Comparison of ENCODE assay signal across 21 mouse cellular contexts in the genomic region with DNA sequence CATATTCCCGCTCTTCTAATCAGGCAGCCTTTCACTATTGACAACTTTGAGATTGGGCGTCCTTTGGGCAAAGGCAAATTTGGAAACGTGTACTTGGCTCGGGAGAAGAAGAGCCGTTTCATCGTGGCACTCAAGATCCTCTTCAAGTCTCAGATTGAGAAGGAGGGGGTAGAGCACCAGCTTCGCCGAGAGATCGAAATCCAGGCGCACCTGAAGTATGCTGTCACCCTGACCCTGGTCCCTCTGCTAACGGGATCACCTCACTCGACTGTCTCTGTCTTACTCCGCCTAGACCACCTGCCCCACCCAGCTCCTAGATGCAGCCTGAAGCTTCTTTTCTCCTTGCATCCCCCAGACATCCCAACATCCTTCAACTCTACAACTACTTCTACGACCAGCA. TPM values are rescaled to one million over a fixed set of nuclear protein-coding genes. Genes with fewer than 3 reads are reported as not detected.
DNase-seq lines count a peak whose midpoint lies in the region; ATAC-seq lines count a peak whose summit lies in the region.
"Had no signal": no experiment of that assay in that cellular context is flagged by ENCODE, and none has a peak within 500 bp of the region (broad histone marks: within the 10 kb centered on the region; RNA-seq: fewer than 3 reads in every experiment).

No protein-coding gene starts in this region.

- no peak for ATAC-seq in liver, embryonic 12.5 days
- no peak for ATAC-seq in liver, embryonic 11.5 days (replicated peaks; ENCODE audit: low FRiP score)
- ATAC-seq in midbrain, embryonic 12.5 days (ENCODE audit: low FRiP score, low read depth), result no peak
- no peak for ATAC-seq in midbrain, embryonic 15.5 days (replicated peaks)
- no peak for ATAC-seq in liver, embryonic 15.5 days (ENCODE audit: insufficient read depth)
- ATAC-seq: inflammation-experienced regulatory T-cells, adult 6 months had no signal

- WGBS in liver, embryonic 12.5 days (ENCODE audit: insufficient replicate concordance), result 85% methylated on average over 14 of the region's 14 CpGs
- WGBS in liver, embryonic 11.5 days, result 90% methylated on average over 14 of the region's 14 CpGs
- whole genome bisulfite sequencing in midbrain, embryonic 12.5 days, result 94% methylated on average over 14 of the region's 14 CpGs
- 94% methylated on average over 14 of the region's 14 CpGs for WGBS in midbrain, embryonic 15.5 days
- WGBS in liver, embryonic 15.5 days (ENCODE audit: insufficient replicate concordance), result 87% methylated on average over 14 of the region's 14 CpGs

- H3K27me3 ChIP-seq in liver, embryonic 12.5 days (replicated peaks), result no peaks in the 10 kb centered on the region
- H3K27me3 ChIP-seq in liver, embryonic 11.5 days (replicated peaks; ENCODE audit: control insufficient read depth, insufficient read depth, low read length), result no peaks in the 10 kb centered on the region
- no peaks in the 10 kb centered on the region for H3K27me3 ChIP-seq in midbrain, embryonic 12.5 days
- H3K27me3 ChIP-seq in midbrain, embryonic 15.5 days (replicated peaks), result no peaks in the 10 kb centered on the region
- no peaks in the 10 kb centered on the region for H3K27me3 ChIP-seq in liver, embryonic 15.5 days
- H3K27me3 ChIP-seq: hindbrain, embryonic 12.5 days; limb, embryonic 15.5 days had no signal

- peak; percentile 86 for DNase-seq in heart, adult 11 months
- DNase-seq in heart, postnatal 36 days, result no peak
- DNase-seq in liver, embryonic 11.5 days (ENCODE audit: low spot score), result no peak
- DNase-seq in embryo, embryonic 10.5 days (ENCODE audit: low spot score), result no peak
- DNase-seq: B cell, adult 2 months; cerebellum, adult 18-20 months; cerebellum, postnatal 25 days; gastrocnemius, adult 2 months; kidney, adult 8-10 months; lung, postnatal 14 days; right cerebral cortex, postnatal 14 days; spleen, adult 18-20 months; thymus, postnatal 36 days had no signal

- peak overlapping the region; percentile 91 for H3K4me3 ChIP-seq in liver, embryonic 12.5 days
- no peak overlapping the region; the same call in 1 of the 2 replicates for H3K4me3 ChIP-seq in liver, embryonic 11.5 days (ENCODE audit: low read depth, low read length)
- H3K4me3 ChIP-seq in midbrain, embryonic 12.5 days, result no peak overlapping the region
- H3K4me3 ChIP-seq in midbrain, embryonic 15.5 days, result no peak overlapping the region
- H3K4me3 ChIP-seq in liver, embryonic 15.5 days (replicated peaks), result peak overlapping the region; percentile 85
- H3K4me3 ChIP-seq: gastrocnemius, adult 2 months; hindbrain, embryonic 12.5 days; limb, embryonic 15.5 days had no signal

- intact Hi-C loops in heart, postnatal 36 days (cut with DNase I), result no loop called here

- H3K36me3 ChIP-seq in liver, embryonic 12.5 days, result peaks cover 58% of the 10 kb centered on the region
- H3K36me3 ChIP-seq in liver, embryonic 11.5 days (ENCODE audit: control insufficient read depth, insufficient read depth, low read length), result peaks cover 31% of the 10 kb centered on the region
- H3K36me3 ChIP-seq in midbrain, embryonic 12.5 days, result peaks cover 39% of the 10 kb centered on the region
- H3K36me3 ChIP-seq in midbrain, embryonic 15.5 days (replicated peaks), result no peaks in the 10 kb centered on the region
- peaks cover 58% of the 10 kb centered on the region for H3K36me3 ChIP-seq in liver, embryonic 15.5 days (replicated peaks)

- H3K4me1 ChIP-seq in liver, embryonic 12.5 days, result peaks cover 57% of the 10 kb centered on the region
- H3K4me1 ChIP-seq in liver, embryonic 11.5 days (replicated peaks; ENCODE audit: control insufficient read depth, insufficient read depth, low read length), result peaks cover 18% of the 10 kb centered on the region
- H3K4me1 ChIP-seq in midbrain, embryonic 12.5 days, result peaks cover 37% of the 10 kb centered on the region
- peaks cover 13% of the 10 kb centered on the region for H3K4me1 ChIP-seq in midbrain, embryonic 15.5 days
- peaks cover 50% of the 10 kb centered on the region for H3K4me1 ChIP-seq in liver, embryonic 15.5 days (replicated peaks)

- H3K9ac ChIP-seq in liver, embryonic 12.5 days, result peak overlapping the region; percentile 96
- no peak overlapping the region for H3K9ac ChIP-seq in liver, embryonic 11.5 days (ENCODE audit: low read depth, low read length)
- peak overlapping the region; percentile 12; the same call in 1 of the 2 replicates for H3K9ac ChIP-seq in midbrain, embryonic 12.5 days (replicated peaks)
- no peak overlapping the region for H3K9ac ChIP-seq in midbrain, embryonic 15.5 days
- H3K9ac ChIP-seq in liver, embryonic 15.5 days, result no peak overlapping the region
- H3K9ac ChIP-seq: hindbrain, embryonic 12.5 days; limb, embryonic 15.5 days had no signal

- H3K27ac ChIP-seq in liver, embryonic 12.5 days, result no peak overlapping the region
- no peak overlapping the region for H3K27ac ChIP-seq in liver, embryonic 11.5 days (ENCODE audit: low read depth, low read length)
- no peak overlapping the region for H3K27ac ChIP-seq in midbrain, embryonic 12.5 days (replicated peaks)
- H3K27ac ChIP-seq in midbrain, embryonic 15.5 days, result no peak overlapping the region
- no peak overlapping the region for H3K27ac ChIP-seq in liver, embryonic 15.5 days (replicated peaks)
- H3K27ac ChIP-seq: gastrocnemius, adult 2 months; hindbrain, embryonic 12.5 days; limb, embryonic 15.5 days had no signal

- no peaks in the 10 kb centered on the region for H3K9me3 ChIP-seq in liver, embryonic 12.5 days (replicated peaks)
- no peaks in the 10 kb centered on the region for H3K9me3 ChIP-seq in liver, embryonic 11.5 days (ENCODE audit: control insufficient read depth, low read length)
- no peaks in the 10 kb centered on the region for H3K9me3 ChIP-seq in midbrain, embryonic 12.5 days
- no peaks in the 10 kb centered on the region for H3K9me3 ChIP-seq in midbrain, embryonic 15.5 days
- no peaks in the 10 kb centered on the region for H3K9me3 ChIP-seq in liver, embryonic 15.5 days (replicated peaks)
- H3K9me3 ChIP-seq: hindbrain, embryonic 12.5 days; limb, embryonic 15.5 days had no signal

- H3K4me2 ChIP-seq in liver, embryonic 12.5 days, result peak overlapping the region; percentile 76
- no peak overlapping the region for H3K4me2 ChIP-seq in liver, embryonic 11.5 days
- peak overlapping the region; percentile 91; the same call in 1 of the 2 replicates for H3K4me2 ChIP-seq in midbrain, embryonic 12.5 days (replicated peaks)
- no peak overlapping the region for H3K4me2 ChIP-seq in midbrain, embryonic 15.5 days
- H3K4me2 ChIP-seq in liver, embryonic 15.5 days, result peak overlapping the region; percentile 74
- H3K4me2 ChIP-seq: midbrain, embryonic 11.5 days had no signal

RNA-seq across cellular contexts. Expression of a gene that starts 2.7 kb away (rescaled TPM):
- 1 to 10 TPM in 1 of 2 experiments, under 1 TPM in 1; 0.72 to 1.2 TPM for total RNA-seq in heart, postnatal 36 days (2021)
- 142 TPM in 2 replicates for polyA plus RNA-seq in liver, embryonic 12.5 days (2016; fragmentation: Nextera tagmentation; extraction: Ambion mirVana)
- polyA plus RNA-seq in liver, embryonic 11.5 days (2014; fragmentation: Nextera tagmentation; extraction: Ambion mirVana), result 168 and 170 TPM in 2 replicates
- polyA plus RNA-seq in midbrain, embryonic 12.5 days (2016; fragmentation: Nextera tagmentation; extraction: Ambion mirVana), result 139 and 142 TPM in 2 replicates
- polyA plus RNA-seq in midbrain, embryonic 15.5 days (2015; fragmentation: Nextera tagmentation; extraction: Ambion mirVana), result 17.7 and 23.9 TPM in 2 replicates
- 111 and 115 TPM in 2 replicates for polyA plus RNA-seq in liver, embryonic 15.5 days (2015; fragmentation: Nextera tagmentation; extraction: Ambion mirVana)
- total RNA-seq: gastrocnemius, adult 2 months had no signal

RNA-seq across cellular contexts. Expression of a gene that starts 11.4 kb away (rescaled TPM):
- 10 to 100 TPM; 16.0 to 17.1 TPM for total RNA-seq in heart, postnatal 36 days (2021)
- polyA plus RNA-seq in liver, embryonic 12.5 days (2016; fragmentation: Nextera tagmentation; extraction: Ambion mirVana), result 5.3 and 6.1 TPM in 2 replicates
- polyA plus RNA-seq in liver, embryonic 11.5 days (2014; fragmentation: Nextera tagmentation; extraction: Ambion mirVana), result 5.9 and 6.6 TPM in 2 replicates
- 13.3 and 16.3 TPM in 2 replicates for polyA plus RNA-seq in midbrain, embryonic 12.5 days (2016; fragmentation: Nextera tagmentation; extraction: Ambion mirVana)
- 20.5 and 21.2 TPM in 2 replicates for polyA plus RNA-seq in midbrain, embryonic 15.5 days (2015; fragmentation: Nextera tagmentation; extraction: Ambion mirVana)
- 4.3 and 5.3 TPM in 2 replicates for polyA plus RNA-seq in liver, embryonic 15.5 days (2015; fragmentation: Nextera tagmentation; extraction: Ambion mirVana)

RNA-seq across cellular contexts. Expression of a gene that starts 22.5 kb away (rescaled TPM):
- total RNA-seq in heart, postnatal 36 days (2021), result 1 to 10 TPM; 4.2 to 6.1 TPM
- 32.0 and 34.8 TPM in 2 replicates for polyA plus RNA-seq in liver, embryonic 12.5 days (2016; fragmentation: Nextera tagmentation; extraction: Ambion mirVana)
- 39.1 and 43.5 TPM in 2 replicates for polyA plus RNA-seq in liver, embryonic 11.5 days (2014; fragmentation: Nextera tagmentation; extraction: Ambion mirVana)
- 45.1 and 48.3 TPM in 2 replicates for polyA plus RNA-seq in midbrain, embryonic 12.5 days (2016; fragmentation: Nextera tagmentation; extraction: Ambion mirVana)
- polyA plus RNA-seq in midbrain, embryonic 15.5 days (2015; fragmentation: Nextera tagmentation; extraction: Ambion mirVana), result 33.5 and 37.7 TPM in 2 replicates
- polyA plus RNA-seq in liver, embryonic 15.5 days (2015; fragmentation: Nextera tagmentation; extraction: Ambion mirVana), result 20.2 and 21.6 TPM in 2 replicates

RNA-seq across cellular contexts. Expression of a gene that starts 32.4 kb away (rescaled TPM):
- total RNA-seq in heart, postnatal 36 days (2021), result 10 to 100 TPM; 12.5 to 14.3 TPM
- 31.4 and 34.2 TPM in 2 replicates for polyA plus RNA-seq in liver, embryonic 12.5 days (2016; fragmentation: Nextera tagmentation; extraction: Ambion mirVana)
- 57.5 and 60.5 TPM in 2 replicates for polyA plus RNA-seq in liver, embryonic 11.5 days (2014; fragmentation: Nextera tagmentation; extraction: Ambion mirVana)
- polyA plus RNA-seq in midbrain, embryonic 12.5 days (2016; fragmentation: Nextera tagmentation; extraction: Ambion mirVana), result 72.4 and 77.1 TPM in 2 replicates
- polyA plus RNA-seq in midbrain, embryonic 15.5 days (2015; fragmentation: Nextera tagmentation; extraction: Ambion mirVana), result 67.0 and 73.5 TPM in 2 replicates
- 20.5 and 20.9 TPM in 2 replicates for polyA plus RNA-seq in liver, embryonic 15.5 days (2015; fragmentation: Nextera tagmentation; extraction: Ambion mirVana)

RNA-seq across cellular contexts. Expression of a gene that starts 39.9 kb away (rescaled TPM):
- 1 to 10 TPM; 5.8 to 8.3 TPM for total RNA-seq in heart, postnatal 36 days (2021)
- 42.2 and 44.4 TPM in 2 replicates for polyA plus RNA-seq in liver, embryonic 12.5 days (2016; fragmentation: Nextera tagmentation; extraction: Ambion mirVana)
- polyA plus RNA-seq in liver, embryonic 11.5 days (2014; fragmentation: Nextera tagmentation; extraction: Ambion mirVana), result 60.2 and 64.9 TPM in 2 replicates
- polyA plus RNA-seq in midbrain, embryonic 12.5 days (2016; fragmentation: Nextera tagmentation; extraction: Ambion mirVana), result 34.7 and 38.7 TPM in 2 replicates
- 16.9 and 18.7 TPM in 2 replicates for polyA plus RNA-seq in midbrain, embryonic 15.5 days (2015; fragmentation: Nextera tagmentation; extraction: Ambion mirVana)
- 17.0 and 18.5 TPM in 2 replicates for polyA plus RNA-seq in liver, embryonic 15.5 days (2015; fragmentation: Nextera tagmentation; extraction: Ambion mirVana)

Comparison
In these comparisons a context has a peak if more than half of its experiments do, and no peak if none do; other contexts are left out.
1. H3K4me2 ChIP-seq: peak in liver, embryonic 12.5 days (single experiment), midbrain, embryonic 12.5 days (single experiment) and liver, embryonic 15.5 days (single experiment); none in liver, embryonic 11.5 days (single experiment) and midbrain, embryonic 15.5 days (single experiment).
2. H3K4me3 ChIP-seq: peak in liver, embryonic 12.5 days (single experiment) and liver, embryonic 15.5 days (single experiment); none in liver, embryonic 11.5 days (single experiment), midbrain, embryonic 12.5 days (single experiment) and midbrain, embryonic 15.5 days (single experiment).
3. H3K9ac ChIP-seq: peak in liver, embryonic 12.5 days (single experiment) and midbrain, embryonic 12.5 days (single experiment); none in liver, embryonic 11.5 days (single experiment), midbrain, embryonic 15.5 days (single experiment) and liver, embryonic 15.5 days (single experiment).